Mouse (Mus musculus) c-Kit-positive CD71-negative TER-119-negative erythroid progenitor cells, embryonic 14.5 days (primary cell): ENCODE data around the gene Ap3b1.

Experiments
- DNase-seq: peaks from one replicate; pipeline ENCODE4 v3.0.0-alpha.2; 2013; ENCODE audit warnings: low read depth

Gene Ap3b1

GRCm38 (mm10) chr13:94539851-94540646 lies 181.3 kb downstream of the Ap3b1 start:
- DNase-seq = no peak

GRCm38 (mm10) chr13:94542061-94542460 lies 183.3 kb downstream of the Ap3b1 start:
- DNase-seq = no peak

- DNase-seq = no peak
Measured at GRCm38 (mm10) chr13:94544211-94544610, 185.5 kb downstream of the Ap3b1 start.

GRCm38 (mm10) chr13:94545739-94546138 lies 187.0 kb downstream of the Ap3b1 start:
- no peak for DNase-seq

GRCm38 (mm10) chr13:94546246-94546645 lies 187.5 kb downstream of the Ap3b1 start:
- DNase-seq = no peak

GRCm38 (mm10) chr13:94549580-94549979 lies 190.8 kb downstream of the Ap3b1 start:
- no peak for DNase-seq

- DNase-seq = no peak
Measured at GRCm38 (mm10) chr13:94550037-94550436, 191.3 kb downstream of the Ap3b1 start.

GRCm38 (mm10) chr13:94560011-94560410 lies 201.3 kb downstream of the Ap3b1 start:
- peak; percentile 64 for DNase-seq

- no peak for DNase-seq
Measured at GRCm38 (mm10) chr13:94560878-94561277, 202.1 kb downstream of the Ap3b1 start.

GRCm38 (mm10) chr13:94562652-94563339 lies 204.0 kb downstream of the Ap3b1 start:
- DNase-seq = no peak

- no peak for DNase-seq
Measured at GRCm38 (mm10) chr13:94563836-94564235, 205.1 kb downstream of the Ap3b1 start.

- DNase-seq = no peak
Measured at GRCm38 (mm10) chr13:94564351-94564994, 205.7 kb downstream of the Ap3b1 start.

- DNase-seq = no peak
Measured at GRCm38 (mm10) chr13:94565176-94565575, 206.4 kb downstream of the Ap3b1 start.

GRCm38 (mm10) chr13:94565616-94566015 lies 206.9 kb downstream of the Ap3b1 start:
- DNase-seq = no peak

GRCm38 (mm10) chr13:94567739-94568138 lies 209.0 kb downstream of the Ap3b1 start:
- DNase-seq = no peak

- DNase-seq = no peak
Measured at GRCm38 (mm10) chr13:94571001-94571400, 212.2 kb downstream of the Ap3b1 start.

- no peak for DNase-seq
Measured at GRCm38 (mm10) chr13:94573356-94573755, 214.6 kb downstream of the Ap3b1 start.

GRCm38 (mm10) chr13:94573833-94574232 lies 215.1 kb downstream of the Ap3b1 start:
- DNase-seq = no peak

- no peak for DNase-seq
Measured at GRCm38 (mm10) chr13:94575607-94576398, 217.0 kb downstream of the Ap3b1 start.

- no peak for DNase-seq
Measured at GRCm38 (mm10) chr13:94576399-94577176, 217.8 kb downstream of the Ap3b1 start.

- no peak for DNase-seq
Measured at GRCm38 (mm10) chr13:94577177-94577540, 218.4 kb downstream of the Ap3b1 start.
